Mouse (Mus musculus) brain, embryonic 18.5 days (tissue): ENCODE results near the gene Itgb3.

Source experiments
- DNase-seq: peaks from one replicate; pipeline ENCODE4 v3.0.0-alpha.2; 2012; ENCODE audit warnings: low read depth, low spot score

The Itgb3 gene

DNA sequence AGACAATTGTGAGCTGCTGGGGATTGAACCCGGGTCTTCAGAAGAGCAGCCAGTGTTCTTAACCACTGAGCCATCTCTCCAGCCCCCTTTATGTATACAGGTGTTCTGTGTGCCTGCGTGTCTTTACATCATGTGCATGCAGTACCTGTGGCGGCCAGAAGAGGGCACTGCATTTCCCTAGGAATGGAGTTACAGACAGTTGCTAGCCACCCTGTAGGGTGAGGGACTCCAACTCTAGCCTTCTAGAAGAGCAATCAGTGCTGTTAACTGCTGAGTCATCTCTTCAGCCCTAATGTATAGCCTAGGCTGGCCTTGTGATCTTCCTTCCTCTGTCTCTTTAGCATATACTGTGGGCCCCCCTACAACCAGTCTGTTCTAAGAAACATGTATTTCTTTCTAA lies 40.8 kb downstream of the Itgb3 start:
- DNase-seq: no peak

DNA sequence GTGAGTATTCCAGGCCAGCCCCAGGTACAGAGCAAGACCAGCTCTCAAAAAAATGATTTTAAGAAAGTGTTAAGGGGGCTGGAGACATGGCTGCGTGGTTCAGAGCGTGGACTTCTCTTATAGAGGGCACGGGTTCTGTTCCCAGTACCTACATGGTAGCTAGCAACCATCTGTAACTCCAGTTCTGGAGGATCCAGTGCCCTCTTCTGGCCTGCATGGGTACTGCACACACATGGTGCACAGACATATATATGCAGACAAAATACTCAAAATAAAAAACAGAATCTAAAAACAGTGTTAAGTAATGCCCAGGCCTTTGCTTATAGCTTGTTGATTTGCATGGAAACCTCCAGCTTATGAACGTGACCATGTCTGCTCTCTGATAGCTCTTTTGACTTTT lies 52.8 kb downstream of the Itgb3 start:
- DNase-seq: no peak

DNA sequence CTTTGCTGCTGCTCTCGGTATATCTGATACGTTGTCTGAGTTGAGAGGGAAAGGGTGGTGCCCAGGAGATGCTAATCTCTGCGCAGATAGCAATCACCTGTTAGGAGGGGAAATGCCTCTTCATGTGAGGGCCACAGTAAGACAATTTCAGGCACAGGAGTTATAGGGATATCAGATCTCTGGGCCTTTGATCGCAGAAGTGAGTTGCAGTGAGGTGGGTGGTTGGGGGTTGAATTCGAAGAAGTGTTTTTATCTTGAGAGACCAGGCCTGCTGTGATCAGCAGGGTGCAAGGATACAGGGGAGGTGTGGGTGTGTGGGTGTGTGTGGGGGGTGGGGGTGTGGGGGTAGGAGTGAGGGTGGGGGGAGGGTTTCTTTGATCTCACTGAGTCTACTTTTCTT lies 53.3 kb downstream of the Itgb3 start:
- DNase-seq: no peak

DNA sequence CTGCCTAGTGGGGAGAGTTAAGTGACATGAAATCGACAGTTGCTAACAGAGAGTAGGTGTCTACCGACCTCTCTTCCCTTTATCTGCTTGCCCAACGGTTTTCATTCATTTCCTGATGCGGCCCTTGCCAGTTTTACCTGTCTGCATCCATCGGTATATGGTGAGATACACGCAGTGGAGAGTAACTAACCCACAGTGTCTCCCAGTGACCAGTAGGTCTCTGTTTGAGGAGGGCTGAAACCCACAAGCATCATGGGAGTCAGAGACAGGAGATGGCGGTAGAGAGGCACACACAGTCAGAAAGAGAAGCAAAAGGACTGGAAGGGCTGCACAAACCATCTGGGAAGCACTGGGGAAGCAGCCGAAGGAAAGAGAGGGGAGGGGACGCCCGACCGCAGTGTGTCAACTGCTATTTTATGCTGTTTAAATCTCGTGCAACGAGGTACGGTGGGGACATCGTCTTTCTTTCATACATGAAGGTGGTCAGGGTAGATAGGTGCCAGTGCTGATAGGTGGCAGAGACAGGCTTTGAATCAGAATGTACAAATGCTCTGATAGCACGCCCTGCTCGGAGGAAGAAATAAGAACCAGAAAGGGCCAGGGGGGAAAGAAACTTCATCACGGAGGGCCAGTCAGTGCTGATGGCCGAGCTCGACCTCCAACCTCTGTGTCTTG lies 53.9 kb downstream of the Itgb3 start:
- DNase-seq: no peak

DNA sequence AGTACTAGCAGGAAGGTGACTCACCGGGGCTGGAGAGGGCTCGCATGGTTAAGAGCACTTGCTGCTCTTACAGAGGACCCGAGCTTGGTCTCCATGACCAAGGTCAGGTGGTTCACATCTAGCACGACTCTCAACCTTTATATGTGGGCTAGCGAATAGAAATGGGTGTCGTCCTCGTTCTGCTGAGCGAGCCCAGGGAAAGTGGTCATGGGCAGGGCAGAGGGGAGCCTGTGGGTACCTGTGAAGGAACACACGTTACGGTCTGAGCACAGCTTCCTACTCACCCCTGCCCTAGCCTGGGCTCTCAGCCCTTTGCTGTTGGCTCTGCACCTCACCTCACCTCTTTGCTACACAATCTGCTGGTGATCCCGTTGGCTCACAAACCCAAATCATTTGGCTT lies 54.8 kb downstream of the Itgb3 start:
- DNase-seq: no peak

DNA sequence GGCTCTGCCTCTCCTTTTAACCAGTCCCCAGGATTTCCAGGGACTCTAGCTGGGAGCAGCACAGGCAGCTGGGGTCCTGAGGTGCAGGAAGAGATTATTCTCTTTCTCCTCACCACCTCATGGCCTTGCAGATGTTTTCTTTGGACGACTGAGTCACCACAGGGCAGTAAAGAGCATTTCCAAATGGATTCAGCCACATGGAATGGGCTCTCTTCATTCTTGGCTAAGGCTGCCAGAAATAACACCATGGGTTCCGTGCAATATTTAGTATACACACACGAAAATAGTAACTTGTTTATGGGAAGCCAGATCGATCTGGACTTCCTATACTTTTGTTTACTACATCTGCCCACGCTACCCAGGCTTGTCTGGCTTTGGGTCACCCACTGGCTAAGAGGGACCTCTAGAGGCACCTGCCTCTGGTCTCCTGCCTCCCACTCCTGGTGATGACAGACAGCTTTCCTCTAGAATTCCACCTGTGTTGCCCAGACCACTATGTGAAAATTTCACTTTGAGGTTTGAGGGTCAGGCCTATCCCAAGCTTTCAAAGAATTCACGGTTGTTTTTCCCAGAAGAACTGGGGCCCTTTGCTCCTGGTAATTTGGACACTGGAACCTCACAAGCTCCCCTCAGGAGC lies 55.6 kb downstream of the Itgb3 start:
- no peak for DNase-seq

DNA sequence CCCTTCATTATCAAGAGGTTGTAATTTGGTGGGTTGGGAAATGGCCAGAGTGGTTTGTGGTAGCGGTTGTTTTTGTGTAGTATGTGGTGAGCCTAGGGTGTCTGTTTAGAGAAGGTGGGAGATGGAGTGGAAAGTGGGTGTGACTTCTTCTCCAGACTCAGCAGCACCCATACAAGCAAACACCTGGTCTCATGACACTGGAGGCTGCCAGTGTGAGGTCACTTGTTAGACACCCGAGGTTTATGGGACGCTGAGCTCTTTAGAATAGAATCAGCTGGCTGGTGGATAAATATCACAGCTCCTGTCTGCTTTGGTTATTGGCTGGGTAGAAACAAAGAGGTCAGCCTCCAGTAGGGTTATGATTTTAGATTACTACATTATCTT lies 56.1 kb downstream of the Itgb3 start:
- no peak for DNase-seq

DNA sequence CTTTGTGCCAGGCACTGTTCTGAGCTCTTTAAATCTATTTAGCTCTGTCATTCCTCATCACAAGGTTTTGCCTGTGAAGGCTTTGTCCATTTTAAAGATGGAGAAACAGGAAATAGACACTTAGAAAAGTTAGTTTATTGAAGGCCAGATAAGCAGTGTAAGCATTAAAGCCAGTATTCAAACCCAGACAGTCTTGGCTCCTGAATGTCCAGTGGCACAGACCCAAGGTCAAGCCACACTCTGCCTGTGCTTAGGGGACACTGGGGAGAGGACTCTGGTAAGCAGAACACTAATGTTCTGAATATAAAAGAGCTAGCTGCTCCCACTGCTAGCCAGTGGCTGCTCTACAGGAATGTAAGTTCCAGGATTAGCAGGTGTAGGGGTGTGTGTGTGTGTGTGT lies 56.6 kb downstream of the Itgb3 start:
- no peak for DNase-seq

DNA sequence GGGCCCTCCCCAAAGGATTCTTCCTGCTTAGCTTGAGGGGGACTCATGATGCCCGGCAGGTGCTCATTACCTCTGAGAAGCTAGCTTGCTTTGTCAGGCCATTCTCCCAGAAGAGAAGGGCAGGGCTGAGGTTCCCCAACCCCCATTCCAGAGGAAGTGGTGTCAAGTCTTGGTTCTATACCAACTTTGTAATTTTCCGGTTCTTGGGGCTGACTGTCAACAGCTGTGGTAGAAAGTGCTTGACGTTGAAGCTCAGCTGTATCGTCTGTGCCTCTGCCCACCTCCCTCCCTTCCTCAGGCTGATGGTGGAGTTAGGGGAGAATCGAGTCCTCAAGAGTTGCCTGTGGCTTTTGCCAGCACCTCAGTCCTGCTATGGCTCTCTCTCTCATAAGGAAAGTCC lies 59.6 kb downstream of the Itgb3 start:
- no peak for DNase-seq

DNA sequence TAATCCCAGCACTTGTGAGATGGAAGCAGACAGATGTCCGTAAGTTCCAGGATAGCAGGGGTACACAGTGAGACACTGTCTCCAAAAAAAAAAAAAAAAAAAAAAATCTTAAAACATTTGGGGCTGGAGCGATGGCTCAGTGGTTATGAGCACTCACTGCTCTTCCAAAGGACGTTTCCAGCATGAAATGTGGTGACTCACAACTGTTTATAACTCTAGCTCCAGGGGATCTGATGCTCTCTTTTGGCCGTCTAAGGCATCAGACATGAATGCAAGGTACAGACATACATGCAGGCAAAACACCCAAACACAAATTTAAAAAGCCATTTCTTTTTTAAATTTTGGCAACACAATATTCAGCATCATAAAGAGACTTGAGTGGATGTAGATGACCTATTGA lies 65.6 kb downstream of the Itgb3 start:
- DNase-seq: no peak

DNA sequence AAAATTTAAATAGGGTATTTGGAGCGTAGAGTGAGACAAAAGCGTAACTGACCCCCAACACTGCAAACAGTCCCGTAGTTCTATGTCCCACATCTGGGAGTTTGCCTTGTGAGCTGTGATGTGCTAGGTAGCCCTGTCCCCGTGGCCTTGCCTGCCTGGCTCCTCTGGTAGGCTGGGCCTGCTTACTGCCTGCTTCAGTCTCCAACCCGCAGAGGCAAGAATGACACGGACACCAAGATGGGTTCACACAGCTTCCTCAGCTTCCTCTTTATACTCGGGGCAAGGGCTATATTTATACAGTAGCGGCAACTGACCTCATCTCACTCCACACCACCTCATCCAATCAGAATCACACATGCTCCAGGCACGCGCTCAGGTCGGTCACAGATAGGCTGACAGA lies 67.0 kb downstream of the Itgb3 start:
- no peak for DNase-seq

DNA sequence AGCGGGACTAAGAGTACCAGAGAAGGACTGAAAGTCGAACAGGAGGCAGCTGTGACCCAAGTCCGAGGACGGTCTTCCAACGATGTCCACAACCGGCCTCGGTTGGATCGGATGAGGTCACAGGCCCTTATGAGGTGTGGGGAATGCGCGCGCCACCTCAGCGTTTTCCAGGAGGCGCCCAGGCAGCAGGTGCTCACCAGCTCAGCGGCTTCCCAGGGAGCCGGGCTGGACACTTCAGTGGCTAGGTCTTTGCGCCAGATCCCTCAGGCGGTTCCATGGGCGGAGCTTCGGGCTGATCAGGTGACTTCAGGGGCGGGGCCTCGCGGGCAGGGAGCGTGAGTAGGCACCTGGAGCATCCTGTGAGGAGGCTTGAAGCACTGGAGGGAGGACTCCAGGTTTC lies 77.7 kb downstream of the Itgb3 start, which contains the start of gene Gm11639:
Gm11639 (plus strand) TSS at position 160 of the 400 bp plus-strand sequence.
- no peak for DNase-seq

DNA sequence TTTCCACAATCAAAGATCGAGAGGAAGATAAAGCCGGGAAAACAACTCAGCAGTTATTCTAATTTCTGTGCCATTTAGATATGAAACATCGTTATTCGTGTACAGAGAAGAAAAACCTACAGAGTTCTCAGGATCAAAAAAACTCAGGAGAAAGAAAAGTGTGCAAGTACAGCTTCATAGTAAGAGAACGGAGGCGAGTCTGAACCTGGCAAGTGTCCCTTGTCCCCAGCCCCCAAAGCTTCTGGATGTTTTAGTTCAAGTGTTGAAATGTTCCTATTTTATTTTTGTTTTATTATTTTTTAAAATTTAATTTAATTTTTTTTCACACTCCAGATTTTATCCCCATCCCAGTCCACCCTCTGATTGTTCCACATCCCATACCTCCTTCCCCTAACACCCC lies 85.4 kb downstream of the Itgb3 start:
- no peak for DNase-seq

DNA sequence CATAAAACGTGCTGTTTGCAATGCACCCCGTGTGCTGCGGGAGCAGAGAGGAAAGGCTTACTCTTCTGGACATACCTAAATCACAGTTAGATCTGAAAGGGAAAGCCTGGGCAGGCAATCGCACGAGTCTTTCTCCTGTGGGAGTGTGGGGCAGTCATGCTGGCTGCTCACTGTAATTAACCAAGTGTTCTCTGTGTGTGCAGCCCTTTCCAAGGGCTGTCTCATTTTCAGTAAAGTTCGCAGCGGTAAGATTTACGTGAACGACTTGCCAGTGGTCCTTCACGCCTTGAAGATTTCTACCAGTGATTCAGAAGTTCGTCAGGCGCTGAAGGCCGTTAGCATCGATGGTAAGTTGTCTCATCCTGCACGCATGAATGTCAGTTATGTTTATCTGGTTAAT lies 96.3 kb downstream of the Itgb3 start:
- DNase-seq: no peak

DNA sequence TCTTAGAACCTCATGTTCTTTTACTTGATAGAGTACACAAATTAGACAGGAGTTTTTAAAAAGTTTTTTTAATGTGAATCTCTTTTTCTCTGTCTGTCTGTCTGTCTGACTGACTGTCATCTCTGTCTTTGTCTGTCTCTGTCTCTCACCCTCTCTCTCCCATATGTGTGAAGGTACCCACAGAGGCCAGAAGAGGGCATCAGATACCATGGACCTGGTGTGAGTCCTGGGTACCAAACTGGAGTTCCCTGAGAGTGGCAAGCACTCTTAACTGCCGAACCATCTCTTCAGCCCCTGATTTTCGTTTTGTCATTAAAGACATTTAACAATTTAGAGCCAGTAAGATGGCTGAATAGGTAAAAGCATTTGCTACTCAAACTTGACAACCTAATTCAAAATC lies 99.3 kb downstream of the Itgb3 start:
- DNase-seq: no peak
